Mouse (Mus musculus) adrenal gland, postnatal 4 days (tissue): ENCODE measurements around the gene Asb17. TPM values are rescaled to one million over a fixed set of nuclear protein-coding genes. Genes with fewer than 3 reads are reported as not detected.
"Not testable (repeated sequence)": the region's sequence is repeated elsewhere in the genome, so short reads cannot be mapped to it uniquely, and the experiment has no call there.

ENCODE experiments used
- DNase-seq, 2 experiments: peaks; one replicate each; pipeline ENCODE4 v3.0.0; 2021 to 2022; ENCODE audit warnings: low spot score in 2 of 2, mixed read lengths in 2 of 2
- long read RNA-seq, 2 experiments: library from polyadenylated mRNA; stranded (forward); transcript quantifications; one replicate each; pipeline ENCODE4 v2.0.0; 2021
- total RNA-seq, 2 experiments: library from RNA; stranded (reverse); gene quantifications; 2 replicates each; pipeline ENCODE4 v1.2.3; 2021

Gene Asb17
- total RNA-seq: not detected
- long read RNA-seq, experiment 1: 0 reads
- long read RNA-seq, experiment 2, partial matches to known transcripts: 0 of 1 reads
- long read RNA-seq, experiment 2, other reads (novel, unspliced or antisense): 1 of 1 reads

GRCm38 (mm10) chr3:153844030-153844429 lies at the start of gene Asb17:
Gene Asb17 (plus strand): TSS chr3:153844209.
- DNase-seq: no peak

- DNase-seq: no peak
Measured at GRCm38 (mm10) chr3:153797574-153797973, 46.4 kb upstream of the Asb17 start.

GRCm38 (mm10) chr3:153799603-153800002 lies 44.4 kb upstream of the Asb17 start:
- no peak for DNase-seq

GRCm38 (mm10) chr3:153800690-153801089 lies 43.3 kb upstream of the Asb17 start:
- no peak for DNase-seq

GRCm38 (mm10) chr3:153801541-153801940 lies 42.5 kb upstream of the Asb17 start:
- no peak for DNase-seq

- DNase-seq: no peak
Measured at GRCm38 (mm10) chr3:153802640-153803039, 41.4 kb upstream of the Asb17 start.

GRCm38 (mm10) chr3:153804032-153804431 lies 40.0 kb upstream of the Asb17 start:
- no peak for DNase-seq

- DNase-seq: peak; percentile 73 to 74
Measured at GRCm38 (mm10) chr3:153806077-153806772, 37.8 kb upstream of the Asb17 start.

GRCm38 (mm10) chr3:153806773-153807443 lies 37.1 kb upstream of the Asb17 start:
- no peak for DNase-seq

- DNase-seq: no peak
Measured at GRCm38 (mm10) chr3:153807444-153808149, 36.4 kb upstream of the Asb17 start.

GRCm38 (mm10) chr3:153808406-153808805 lies 35.6 kb upstream of the Asb17 start:
- no peak for DNase-seq

GRCm38 (mm10) chr3:153814026-153814425 lies 30.0 kb upstream of the Asb17 start:
- no peak for DNase-seq

- DNase-seq: no peak
Measured at GRCm38 (mm10) chr3:153817376-153817890, 26.6 kb upstream of the Asb17 start.

- DNase-seq: no peak
Measured at GRCm38 (mm10) chr3:153818723-153819122, 25.3 kb upstream of the Asb17 start.

GRCm38 (mm10) chr3:153819438-153819837 lies 24.6 kb upstream of the Asb17 start:
- no peak for DNase-seq

GRCm38 (mm10) chr3:153823671-153824515 lies 20.1 kb upstream of the Asb17 start:
- no peak for DNase-seq

GRCm38 (mm10) chr3:153825197-153825596 lies 18.8 kb upstream of the Asb17 start:
- no peak for DNase-seq

GRCm38 (mm10) chr3:153826616-153827015 lies 17.4 kb upstream of the Asb17 start:
- no peak for DNase-seq

- DNase-seq: not testable (repeated sequence)
Measured at GRCm38 (mm10) chr3:153829788-153830187, 14.2 kb upstream of the Asb17 start.

GRCm38 (mm10) chr3:153831014-153831872 lies 12.8 kb upstream of the Asb17 start:
- no peak for DNase-seq
